Mouse (Mus musculus) liver, adult 2 months (tissue): ENCODE results near the gene Fcgrt.

Source experiments
- CTCF ChIP-seq: fragments of 200-500 bp; IDR thresholded peaks from 2 replicates; pipeline ENCODE4 v1.5.1; 2011; ENCODE audit warnings: low read depth, low read length, control low read depth
- POLR2A ChIP-seq: fragments of 200-500 bp; IDR thresholded peaks from 2 replicates; pipeline ENCODE4 v1.6.1; 2011; ENCODE audit warnings: low read length, control low read depth; ENCODE audit not compliant: insufficient read depth; ENCODE audit errors: extremely low read depth

DNA sequence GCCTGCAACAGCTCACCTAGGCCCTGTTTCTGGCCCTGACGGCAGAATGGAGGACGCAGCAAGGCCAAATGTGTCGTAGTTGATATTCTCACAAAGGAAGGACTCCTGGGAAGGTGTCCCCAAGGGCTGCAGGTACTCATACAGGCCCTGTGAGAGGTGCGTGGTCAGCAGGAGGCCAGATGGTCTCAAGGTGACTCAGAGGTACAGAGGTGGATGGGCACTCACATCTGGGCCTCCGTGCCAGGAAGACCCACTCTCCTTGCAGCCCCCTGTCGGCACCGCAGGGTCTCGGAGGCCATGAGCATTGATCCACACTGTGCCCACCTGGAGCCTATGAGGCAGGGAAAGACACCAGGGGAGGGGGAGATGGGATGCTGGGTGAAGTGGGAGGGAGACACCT, 41.8 kb upstream of the Fcgrt start:
- TF ChIP-seq POLR2A (no peak), CTCF (no peak)
